Mouse (Mus musculus) erythroblast, embryonic 14.5 days (primary cell): ENCODE results near the gene Brf1.

Experiments used
- GATA1 ChIP-seq: IDR thresholded peaks from 2 replicates; pipeline ENCODE4 v1.6.1; 2012; ENCODE audit warnings: low read length, inconsistent platforms, mixed read lengths
- TAL1 ChIP-seq: IDR thresholded peaks from 3 replicates; pipeline ENCODE4 v1.6.1; 2012; ENCODE audit warnings: low read length, inconsistent platforms, mixed read lengths

DNA sequence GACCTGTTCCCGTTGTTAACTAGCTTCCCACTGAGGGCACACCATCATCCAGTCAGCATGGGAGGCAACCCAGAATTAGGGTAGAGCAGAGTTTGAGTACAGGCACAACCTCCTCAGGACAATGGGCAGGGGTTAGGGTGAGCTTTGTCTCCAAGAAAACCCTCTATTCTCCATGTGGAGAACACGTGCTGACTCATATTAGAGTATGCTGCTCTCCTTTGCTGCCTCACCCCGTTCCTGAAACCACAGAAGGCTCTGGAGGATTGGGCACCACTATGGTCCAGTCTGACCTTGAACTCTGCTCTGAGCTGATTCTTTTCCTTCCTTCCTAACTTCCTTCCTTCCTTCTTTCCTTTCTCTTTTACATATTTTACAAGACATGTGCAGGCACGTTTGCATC, 37.9 kb upstream of the Brf1 start:
- TF ChIP-seq TAL1 (no peak), GATA1 (no peak)
